Mouse (Mus musculus): Measurements from ENCODE around the gene C2. TPM values are rescaled to one million over a fixed set of nuclear protein-coding genes. Genes with fewer than 3 reads are reported as not detected.

C2 gene
- polyA plus RNA-seq, 1 experiment = 0.43 TPM

Other genes with a start within 250 kb of the C2 start
- under 0.01 TPM for gene Tnxb, start 227.7 kb downstream of the C2 start, polyA plus RNA-seq (2012; fragmentation: generic; extraction: Trizol)
- not detected for gene C4b, start 154.4 kb downstream of the C2 start, polyA plus RNA-seq (2012; fragmentation: generic; extraction: Trizol)
- not detected for gene Cyp21a1, start 93.7 kb downstream of the C2 start, polyA plus RNA-seq (2012; fragmentation: generic; extraction: Trizol)
- gene Stk19, start 61.3 kb downstream of the C2 start, polyA plus RNA-seq (2012; fragmentation: generic; extraction: Trizol) = 29.9 TPM
- 25.7 TPM for gene Dxo, start 61.2 kb downstream of the C2 start, polyA plus RNA-seq (2012; fragmentation: generic; extraction: Trizol)
- gene Skiv2l, start 48.1 kb downstream of the C2 start, polyA plus RNA-seq (2012; fragmentation: generic; extraction: Trizol) = 38.4 TPM
- 60.0 TPM for gene Nelfe, start 47.9 kb downstream of the C2 start, polyA plus RNA-seq (2012; fragmentation: generic; extraction: Trizol)
- gene Cfb, start 35.7 kb downstream of the C2 start, polyA plus RNA-seq (2012; fragmentation: generic; extraction: Trizol) = 0.37 TPM
- 10.2 TPM for gene Zbtb12, start 18.8 kb downstream of the C2 start, polyA plus RNA-seq (2012; fragmentation: generic; extraction: Trizol)
- gene Gm20547, start 16.2 kb downstream of the C2 start, polyA plus RNA-seq (2012; fragmentation: generic; extraction: Trizol) = not detected
- 94.5 TPM for gene Ehmt2, start 204 bp upstream of the C2 start, polyA plus RNA-seq (2012; fragmentation: generic; extraction: Trizol)
- gene Slc44a4, start 16.2 kb upstream of the C2 start, polyA plus RNA-seq (2012; fragmentation: generic; extraction: Trizol) = 14.6 TPM
- gene Neu1, start 33.0 kb upstream of the C2 start, polyA plus RNA-seq (2012; fragmentation: generic; extraction: Trizol) = 30.1 TPM
- 7.3 TPM for gene Hspa1b, start 61.0 kb upstream of the C2 start, polyA plus RNA-seq (2012; fragmentation: generic; extraction: Trizol)
- not detected for gene Gm20481, start 71.6 kb upstream of the C2 start, polyA plus RNA-seq (2012; fragmentation: generic; extraction: Trizol)
- 1.8 TPM for gene Hspa1a, start 73.9 kb upstream of the C2 start, polyA plus RNA-seq (2012; fragmentation: generic; extraction: Trizol)
- 1.3 TPM for gene Hspa1l, start 74.4 kb upstream of the C2 start, polyA plus RNA-seq (2012; fragmentation: generic; extraction: Trizol)
- 52.3 TPM for gene Lsm2, start 83.6 kb upstream of the C2 start, polyA plus RNA-seq (2012; fragmentation: generic; extraction: Trizol)
- gene Vars, start 102.7 kb upstream of the C2 start, polyA plus RNA-seq (2012; fragmentation: generic; extraction: Trizol) = 208 TPM
- gene Vwa7, start 118.3 kb upstream of the C2 start, polyA plus RNA-seq (2012; fragmentation: generic; extraction: Trizol) = 0.05 TPM
- 0.14 TPM for gene Sapcd1, start 129.8 kb upstream of the C2 start, polyA plus RNA-seq (2012; fragmentation: generic; extraction: Trizol)
- gene Msh5, start 148.5 kb upstream of the C2 start, polyA plus RNA-seq (2012; fragmentation: generic; extraction: Trizol) = 2.1 TPM
- gene Clic1, start 151.7 kb upstream of the C2 start, polyA plus RNA-seq (2012; fragmentation: generic; extraction: Trizol) = 412 TPM
- 101 TPM for gene Ddah2, start 160.8 kb upstream of the C2 start, polyA plus RNA-seq (2012; fragmentation: generic; extraction: Trizol)
- gene Ly6g6c, start 167.1 kb upstream of the C2 start, polyA plus RNA-seq (2012; fragmentation: generic; extraction: Trizol) = 0.18 TPM
- gene Mpig6b, start 167.9 kb upstream of the C2 start, polyA plus RNA-seq (2012; fragmentation: generic; extraction: Trizol) = not detected
- gene Ly6g6e, start 178.6 kb upstream of the C2 start, polyA plus RNA-seq (2012; fragmentation: generic; extraction: Trizol) = not detected
- gene Ly6g6d, start 179.8 kb upstream of the C2 start, polyA plus RNA-seq (2012; fragmentation: generic; extraction: Trizol) = not detected
- not detected for gene Ly6g6f, start 187.3 kb upstream of the C2 start, polyA plus RNA-seq (2012; fragmentation: generic; extraction: Trizol)
- gene Abhd16a, start 191.0 kb upstream of the C2 start, polyA plus RNA-seq (2012; fragmentation: generic; extraction: Trizol) = 64.7 TPM
- gene Ly6g5c, start 210.0 kb upstream of the C2 start, polyA plus RNA-seq (2012; fragmentation: generic; extraction: Trizol) = not detected
- gene Ly6g5b, start 217.2 kb upstream of the C2 start, polyA plus RNA-seq (2012; fragmentation: generic; extraction: Trizol) = 0.11 TPM
- 17.4 TPM for gene Gpank1, start 223.2 kb upstream of the C2 start, polyA plus RNA-seq (2012; fragmentation: generic; extraction: Trizol)
- gene Csnk2b, start 223.8 kb upstream of the C2 start, polyA plus RNA-seq (2012; fragmentation: generic; extraction: Trizol) = 320 TPM
- 12.8 TPM for gene D17H6S53E, start 228.1 kb upstream of the C2 start, polyA plus RNA-seq (2012; fragmentation: generic; extraction: Trizol)
- gene Apom, start 233.8 kb upstream of the C2 start, polyA plus RNA-seq (2012; fragmentation: generic; extraction: Trizol) = 0.18 TPM
- gene Bag6, start 236.9 kb upstream of the C2 start, polyA plus RNA-seq (2012; fragmentation: generic; extraction: Trizol) = 271 TPM

All from myocyte (in vitro differentiated cells).